Mouse (Mus musculus): ENCODE measurements around the gene Pgbd5. TPM values are rescaled to one million over a fixed set of nuclear protein-coding genes. Genes with fewer than 3 reads are reported as not detected.
A peak's percentile ranks its signal among the peaks of the same experiment; 100 is the strongest.

The Pgbd5 gene
- polyA plus RNA-seq, 1 experiment from 2014 or later = 1.5 TPM

- Histone ChIP-seq H3K27ac (ENCODE audit: low read length) (no peak overlapping the region), H3K4me1 (ENCODE audit: control insufficient read depth, insufficient read depth, low read length) (no peaks in the 10 kb centered on the region), H3K27me3 (ENCODE audit: control insufficient read depth, insufficient read depth, low read length) (peaks cover 4% of the 10 kb centered on the region; the same call in 1 of the 2 replicates), H3K4me3 (ENCODE audit: low read length) (no peak overlapping the region), H3K9me3 (replicated peaks; ENCODE audit: control insufficient read depth, low read length) (no peaks in the 10 kb centered on the region), H3K9ac (ENCODE audit: low read length) (no peak overlapping the region), H3K4me2 (ENCODE audit: low read depth, low read length) (no peak overlapping the region), H3K36me3 (ENCODE audit: control insufficient read depth, insufficient read depth) (no peaks in the 10 kb centered on the region)
- ATAC-seq (replicated peaks; ENCODE audit: extremely low read depth, insufficient read depth, low FRiP score) = no peak
- 78% methylated on average over 9 of the region's 9 CpGs for WGBS
Observed at GRCm38 (mm10) chr8:124462192-124462591, 22.7 kb upstream of the Pgbd5 start.

- Histone ChIP-seq H3K9me3 (replicated peaks; ENCODE audit: control insufficient read depth, low read length) (no peaks in the 10 kb centered on the region), H3K36me3 (ENCODE audit: control insufficient read depth, insufficient read depth) (no peaks in the 10 kb centered on the region), H3K9ac (ENCODE audit: low read length) (no peak overlapping the region), H3K4me3 (ENCODE audit: low read length) (no peak overlapping the region), H3K4me1 (ENCODE audit: control insufficient read depth, insufficient read depth, low read length) (no peaks in the 10 kb centered on the region), H3K4me2 (ENCODE audit: low read depth, low read length) (no peak overlapping the region), H3K27me3 (ENCODE audit: control insufficient read depth, insufficient read depth, low read length) (peaks cover 4% of the 10 kb centered on the region; the same call in 1 of the 2 replicates), H3K27ac (ENCODE audit: low read length) (no peak overlapping the region)
- no peak for ATAC-seq (replicated peaks; ENCODE audit: extremely low read depth, insufficient read depth, low FRiP score)
- WGBS = 82% methylated on average over 10 of the region's 10 CpGs
Observed at GRCm38 (mm10) chr8:124461103-124461502, 21.6 kb upstream of the Pgbd5 start.

- H3K9ac ChIP-seq (ENCODE audit: low read length) = no peak overlapping the region
- H3K36me3 ChIP-seq (ENCODE audit: control insufficient read depth, insufficient read depth) = no peaks in the 10 kb centered on the region
- 58% methylated on average over 4 of the region's 4 CpGs for WGBS
- no peak overlapping the region for H3K27ac ChIP-seq (ENCODE audit: low read length)
- no peak overlapping the region for H3K4me2 ChIP-seq (ENCODE audit: low read depth, low read length)
- no peak overlapping the region for H3K4me3 ChIP-seq (ENCODE audit: low read length)
- H3K4me1 ChIP-seq (ENCODE audit: control insufficient read depth, insufficient read depth, low read length) = no peaks in the 10 kb centered on the region
- ATAC-seq (replicated peaks; ENCODE audit: extremely low read depth, insufficient read depth, low FRiP score) = no peak
- peaks cover 4% of the 10 kb centered on the region; the same call in 1 of the 2 replicates for H3K27me3 ChIP-seq (ENCODE audit: control insufficient read depth, insufficient read depth, low read length)
- H3K9me3 ChIP-seq (replicated peaks; ENCODE audit: control insufficient read depth, low read length) = no peaks in the 10 kb centered on the region
Observed at GRCm38 (mm10) chr8:124460660-124461059, 21.2 kb upstream of the Pgbd5 start.

GRCm38 (mm10) chr8:124459627-124460026, 20.2 kb upstream of the Pgbd5 start:
- no peak overlapping the region for H3K27ac ChIP-seq (ENCODE audit: low read length)
- no peaks in the 10 kb centered on the region for H3K9me3 ChIP-seq (replicated peaks; ENCODE audit: control insufficient read depth, low read length)
- H3K9ac ChIP-seq (ENCODE audit: low read length) = no peak overlapping the region
- H3K4me2 ChIP-seq (ENCODE audit: low read depth, low read length) = no peak overlapping the region
- H3K36me3 ChIP-seq (ENCODE audit: control insufficient read depth, insufficient read depth) = no peaks in the 10 kb centered on the region
- H3K4me1 ChIP-seq (ENCODE audit: control insufficient read depth, insufficient read depth, low read length) = no peaks in the 10 kb centered on the region
- H3K27me3 ChIP-seq (ENCODE audit: control insufficient read depth, insufficient read depth, low read length) = peaks cover 4% of the 10 kb centered on the region; the same call in 1 of the 2 replicates
- 31% methylated on average over 12 of the region's 12 CpGs for WGBS
- no peak for ATAC-seq (replicated peaks; ENCODE audit: extremely low read depth, insufficient read depth, low FRiP score)
- H3K4me3 ChIP-seq (ENCODE audit: low read length) = no peak overlapping the region

- H3K4me2 ChIP-seq (ENCODE audit: low read depth, low read length) = no peak overlapping the region
- no peaks in the 10 kb centered on the region for H3K4me1 ChIP-seq (ENCODE audit: control insufficient read depth, insufficient read depth, low read length)
- H3K27me3 ChIP-seq (ENCODE audit: control insufficient read depth, insufficient read depth, low read length) = peaks cover 4% of the 10 kb centered on the region; the same call in 1 of the 2 replicates
- WGBS = 24% methylated on average over 3 of the region's 3 CpGs
- H3K4me3 ChIP-seq (ENCODE audit: low read length) = no peak overlapping the region
- no peaks in the 10 kb centered on the region for H3K36me3 ChIP-seq (ENCODE audit: control insufficient read depth, insufficient read depth)
- H3K9me3 ChIP-seq (replicated peaks; ENCODE audit: control insufficient read depth, low read length) = peaks cover 2% of the 10 kb centered on the region
- H3K9ac ChIP-seq (ENCODE audit: low read length) = no peak overlapping the region
- no peak for ATAC-seq (replicated peaks; ENCODE audit: extremely low read depth, insufficient read depth, low FRiP score)
- no peak overlapping the region for H3K27ac ChIP-seq (ENCODE audit: low read length)
Observed at GRCm38 (mm10) chr8:124455359-124455758, 15.9 kb upstream of the Pgbd5 start.

GRCm38 (mm10) chr8:124450192-124450895, 10.9 kb upstream of the Pgbd5 start:
- 74% methylated on average over 8 of the region's 8 CpGs for WGBS

GRCm38 (mm10) chr8:124448962-124449670, 9.7 kb upstream of the Pgbd5 start:
- peak; percentile 52 for ATAC-seq (replicated peaks; ENCODE audit: extremely low read depth, insufficient read depth, low FRiP score)
- H3K27ac ChIP-seq (ENCODE audit: low read length) = no peak overlapping the region; the same call in 1 of the 2 replicates

More at GRCm38 (mm10) chr8:124450192-124450895, 10.9 kb upstream of the Pgbd5 start:
- Histone ChIP-seq H3K4me1 (ENCODE audit: control insufficient read depth, insufficient read depth, low read length) (no peaks in the 10 kb centered on the region), H3K4me3 (ENCODE audit: low read length) (no peak overlapping the region), H3K27ac (ENCODE audit: low read length) (no peak overlapping the region), H3K9me3 (replicated peaks; ENCODE audit: control insufficient read depth, low read length) (peaks cover 5% of the 10 kb centered on the region), H3K36me3 (ENCODE audit: control insufficient read depth, insufficient read depth) (no peaks in the 10 kb centered on the region), H3K4me2 (ENCODE audit: low read depth, low read length) (no peak overlapping the region), H3K27me3 (ENCODE audit: control insufficient read depth, insufficient read depth, low read length) (no peaks in the 10 kb centered on the region), H3K9ac (ENCODE audit: low read length) (no peak overlapping the region)
- ATAC-seq (replicated peaks; ENCODE audit: extremely low read depth, insufficient read depth, low FRiP score) = no peak

GRCm38 (mm10) chr8:124436741-124437140, 2.7 kb downstream of the Pgbd5 start:
- H3K4me1 ChIP-seq (ENCODE audit: control insufficient read depth, insufficient read depth, low read length) = peaks cover 11% of the 10 kb centered on the region
- no peaks in the 10 kb centered on the region for H3K9me3 ChIP-seq (replicated peaks; ENCODE audit: control insufficient read depth, low read length)
- H3K27ac ChIP-seq (ENCODE audit: low read length) = no peak overlapping the region
- no peak overlapping the region for H3K9ac ChIP-seq (ENCODE audit: low read length)
- H3K36me3 ChIP-seq (ENCODE audit: control insufficient read depth, insufficient read depth) = no peaks in the 10 kb centered on the region
- no peak overlapping the region for H3K4me2 ChIP-seq (ENCODE audit: low read depth, low read length)
- no peak overlapping the region for H3K4me3 ChIP-seq (ENCODE audit: low read length)
- WGBS = 20% methylated on average over 4 of the region's 4 CpGs
- no peak for ATAC-seq (replicated peaks; ENCODE audit: extremely low read depth, insufficient read depth, low FRiP score)
- H3K27me3 ChIP-seq (ENCODE audit: control insufficient read depth, insufficient read depth, low read length) = peaks cover 18% of the 10 kb centered on the region

More at GRCm38 (mm10) chr8:124448962-124449670, 9.7 kb upstream of the Pgbd5 start:
- no peaks in the 10 kb centered on the region for H3K4me1 ChIP-seq (ENCODE audit: control insufficient read depth, insufficient read depth, low read length)
- 49% methylated on average over 10 of the region's 10 CpGs for WGBS
- no peaks in the 10 kb centered on the region for H3K36me3 ChIP-seq (ENCODE audit: control insufficient read depth, insufficient read depth)
- H3K4me2 ChIP-seq (ENCODE audit: low read depth, low read length) = no peak overlapping the region
- no peak overlapping the region for H3K9ac ChIP-seq (ENCODE audit: low read length)
- H3K9me3 ChIP-seq (replicated peaks; ENCODE audit: control insufficient read depth, low read length) = peaks cover 5% of the 10 kb centered on the region
- no peaks in the 10 kb centered on the region for H3K27me3 ChIP-seq (ENCODE audit: control insufficient read depth, insufficient read depth, low read length)
- H3K4me3 ChIP-seq (ENCODE audit: low read length) = no peak overlapping the region

GRCm38 (mm10) chr8:124435707-124436243, 3.7 kb downstream of the Pgbd5 start:
- 31% methylated on average over 10 of the region's 10 CpGs for WGBS
- Histone ChIP-seq H3K36me3 (ENCODE audit: control insufficient read depth, insufficient read depth) (no peaks in the 10 kb centered on the region), H3K9me3 (replicated peaks; ENCODE audit: control insufficient read depth, low read length) (no peaks in the 10 kb centered on the region), H3K9ac (ENCODE audit: low read length) (no peak overlapping the region), H3K4me3 (ENCODE audit: low read length) (no peak overlapping the region), H3K4me1 (ENCODE audit: control insufficient read depth, insufficient read depth, low read length) (peaks cover 15% of the 10 kb centered on the region), H3K27ac (ENCODE audit: low read length) (no peak overlapping the region), H3K4me2 (ENCODE audit: low read depth, low read length) (no peak overlapping the region), H3K27me3 (ENCODE audit: control insufficient read depth, insufficient read depth, low read length) (peaks cover 18% of the 10 kb centered on the region)
- no peak for ATAC-seq (replicated peaks; ENCODE audit: extremely low read depth, insufficient read depth, low FRiP score)
